Mouse (Mus musculus): ENCODE results near the gene Plcl1. TPM values are rescaled to one million over a fixed set of nuclear protein-coding genes. Genes with fewer than 3 reads are reported as not detected.
A peak's percentile ranks its signal among the peaks of the same experiment; 100 is the strongest.

The Plcl1 gene
- polyA plus RNA-seq, 1 experiment from 2014 or later, result 1.7 TPM

GRCm38 (mm10) chr1:55404439-55404838, 1.3 kb upstream of the Plcl1 start:
- DNase-seq (ENCODE audit: low spot score, missing footprints) (peak; percentile 95), ATAC-seq (ENCODE audit: low FRiP score) (no peak)
- H3K9me3 ChIP-seq (ENCODE audit: control insufficient read depth, low read length), result no peaks in the 10 kb centered on the region; the same call in 1 of the 2 replicates
- no peaks in the 10 kb centered on the region for H3K36me3 ChIP-seq (ENCODE audit: control insufficient read depth, insufficient read depth, low read length)
- 2% methylated on average over 3 of the region's 3 CpGs for WGBS
- peaks cover 8% of the 10 kb centered on the region for H3K4me1 ChIP-seq (ENCODE audit: control insufficient read depth, insufficient read depth, low read length)
- no peak overlapping the region for H3K9ac ChIP-seq (ENCODE audit: low read length)
- H3K4me2 ChIP-seq, result 0 out of 2 replicates have a peak overlapping the region, but pooled peaks have one; percentile 99
- peaks cover 10% of the 10 kb centered on the region for H3K27me3 ChIP-seq (ENCODE audit: control insufficient read depth, insufficient read depth, low read length)
- no peak overlapping the region for H3K4me3 ChIP-seq (ENCODE audit: low read depth, low read length)
- H3K27ac ChIP-seq (ENCODE audit: low read depth, low read length), result no peak overlapping the region

- Histone ChIP-seq H3K9ac (ENCODE audit: low read length) (peak overlapping the region; percentile 71), H3K9me3 (ENCODE audit: control insufficient read depth, low read length) (no peaks in the 10 kb centered on the region; the same call in 1 of the 2 replicates), H3K36me3 (ENCODE audit: control insufficient read depth, insufficient read depth, low read length) (no peaks in the 10 kb centered on the region), H3K4me2 (peak overlapping the region; percentile 99), H3K27ac (ENCODE audit: low read depth, low read length) (0 out of 2 replicates have a peak overlapping the region, but pooled peaks have one; percentile 25), H3K27me3 (ENCODE audit: control insufficient read depth, insufficient read depth, low read length) (peaks cover 10% of the 10 kb centered on the region), H3K4me1 (ENCODE audit: control insufficient read depth, insufficient read depth, low read length) (peaks cover 8% of the 10 kb centered on the region), H3K4me3 (ENCODE audit: low read depth, low read length) (peak overlapping the region; percentile 65)
- WGBS, result under 1% methylated on average over 42 of the region's 42 CpGs
- ATAC-seq (ENCODE audit: low FRiP score) (peak; percentile 74), DNase-seq (ENCODE audit: low spot score, missing footprints) (peak; percentile 96)
Observed at GRCm38 (mm10) chr1:55406023-55406413, 297 bp downstream of the Plcl1 start.

- Histone ChIP-seq H3K9me3 (ENCODE audit: control insufficient read depth, low read length) (no peaks in the 10 kb centered on the region; the same call in 1 of the 2 replicates), H3K4me3 (ENCODE audit: low read depth, low read length) (peak overlapping the region; percentile 65), H3K36me3 (ENCODE audit: control insufficient read depth, insufficient read depth, low read length) (no peaks in the 10 kb centered on the region), H3K27ac (ENCODE audit: low read depth, low read length) (no peak overlapping the region), H3K4me2 (peak overlapping the region; percentile 99), H3K4me1 (ENCODE audit: control insufficient read depth, insufficient read depth, low read length) (peaks cover 8% of the 10 kb centered on the region), H3K27me3 (ENCODE audit: control insufficient read depth, insufficient read depth, low read length) (peaks cover 10% of the 10 kb centered on the region), H3K9ac (ENCODE audit: low read length) (peak overlapping the region; percentile 71)
- WGBS, result 5% methylated on average over 31 of the region's 35 CpGs
- peak; percentile 26 for ATAC-seq (ENCODE audit: low FRiP score)
- peak; percentile 94 for DNase-seq (ENCODE audit: low spot score, missing footprints)
Observed at GRCm38 (mm10) chr1:55406531-55407375, 1.0 kb downstream of the Plcl1 start.

DNA sequence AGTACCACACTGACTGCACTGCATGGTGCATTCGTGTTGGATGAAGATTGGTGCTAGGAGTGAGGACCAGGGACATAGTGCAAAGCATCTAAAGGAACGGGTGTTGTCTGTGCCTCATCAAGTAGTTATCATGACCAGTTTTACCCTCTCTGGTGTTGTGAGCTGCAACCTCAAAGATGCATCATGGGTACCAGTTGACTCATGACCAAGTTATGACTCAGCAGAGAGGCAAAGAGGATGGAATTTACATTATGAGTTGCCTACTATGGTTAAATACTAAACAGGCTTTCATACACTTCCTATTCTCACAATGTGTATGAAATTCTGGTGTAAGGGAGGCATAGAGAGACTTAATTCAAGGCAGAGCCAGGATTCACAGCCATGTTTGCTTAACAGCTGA, 4.9 kb downstream of the Plcl1 start:
- DNase-seq (ENCODE audit: low spot score, missing footprints), result peak; percentile 59
- Histone ChIP-seq H3K27ac (ENCODE audit: low read depth, low read length) (no peak overlapping the region), H3K9me3 (ENCODE audit: control insufficient read depth, low read length) (no peaks in the 10 kb centered on the region; the same call in 1 of the 2 replicates), H3K4me1 (ENCODE audit: control insufficient read depth, insufficient read depth, low read length) (peaks cover 5% of the 10 kb centered on the region), H3K36me3 (ENCODE audit: control insufficient read depth, insufficient read depth, low read length) (no peaks in the 10 kb centered on the region), H3K27me3 (ENCODE audit: control insufficient read depth, insufficient read depth, low read length) (peaks cover 7% of the 10 kb centered on the region; the same call in 1 of the 2 replicates), H3K4me3 (ENCODE audit: low read depth, low read length) (no peak overlapping the region), H3K9ac (ENCODE audit: low read length) (no peak overlapping the region), H3K4me2 (no peak overlapping the region)
- ATAC-seq (ENCODE audit: low FRiP score), result no peak
- 80% methylated on average over 2 of the region's 2 CpGs for WGBS

DNA sequence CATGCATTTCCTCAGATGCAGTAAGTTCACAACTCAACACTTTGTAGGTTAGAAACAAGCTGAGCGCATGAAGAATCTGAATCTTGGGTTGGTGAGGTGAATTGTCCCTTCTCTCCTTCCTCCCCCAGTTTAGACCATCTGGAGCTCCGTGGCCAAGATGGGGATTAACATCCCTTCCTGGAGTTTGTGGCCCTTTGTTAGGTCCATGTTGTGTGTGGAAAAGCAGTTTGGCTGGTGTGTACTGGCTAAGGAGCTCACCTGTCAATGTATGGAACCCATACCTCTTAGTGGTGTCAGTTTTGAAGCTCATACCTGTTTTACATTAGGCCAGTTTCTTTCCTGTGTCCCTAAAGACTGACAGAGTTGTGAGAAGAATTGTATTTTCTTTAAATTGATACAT, 5.4 kb downstream of the Plcl1 start:
- Histone ChIP-seq H3K27me3 (ENCODE audit: control insufficient read depth, insufficient read depth, low read length) (peaks cover 7% of the 10 kb centered on the region; the same call in 1 of the 2 replicates), H3K9ac (ENCODE audit: low read length) (no peak overlapping the region), H3K4me1 (ENCODE audit: control insufficient read depth, insufficient read depth, low read length) (peaks cover 5% of the 10 kb centered on the region), H3K36me3 (ENCODE audit: control insufficient read depth, insufficient read depth, low read length) (no peaks in the 10 kb centered on the region), H3K27ac (ENCODE audit: low read depth, low read length) (no peak overlapping the region), H3K4me2 (no peak overlapping the region), H3K4me3 (ENCODE audit: low read depth, low read length) (no peak overlapping the region), H3K9me3 (ENCODE audit: control insufficient read depth, low read length) (no peaks in the 10 kb centered on the region; the same call in 1 of the 2 replicates)
- DNase-seq (ENCODE audit: low spot score, missing footprints) (peak; percentile 66), ATAC-seq (ENCODE audit: low FRiP score) (no peak)
- WGBS, result 66% methylated on average over 2 of the region's 2 CpGs

DNA sequence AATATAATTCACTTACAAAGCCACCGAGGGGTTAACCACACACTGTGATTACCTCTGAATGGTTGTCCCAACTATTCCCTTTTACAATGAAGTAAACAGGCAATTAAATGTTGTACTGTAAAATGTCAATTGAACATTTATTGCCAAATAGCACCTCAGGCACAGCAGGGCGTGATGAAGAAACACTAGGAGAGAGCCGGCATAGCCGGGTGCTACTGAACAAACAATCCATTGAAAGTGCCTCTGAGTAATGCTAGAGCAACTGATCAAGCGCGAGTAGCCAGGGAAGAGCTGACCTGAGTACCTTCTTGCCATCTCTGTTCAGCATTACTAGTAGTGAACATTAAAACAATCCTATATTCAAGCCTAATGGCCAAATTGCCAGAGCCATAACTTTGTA, 6.8 kb downstream of the Plcl1 start:
- H3K36me3 ChIP-seq (ENCODE audit: control insufficient read depth, insufficient read depth, low read length), result no peaks in the 10 kb centered on the region
- H3K4me3 ChIP-seq (ENCODE audit: low read depth, low read length), result no peak overlapping the region
- H3K27me3 ChIP-seq (ENCODE audit: control insufficient read depth, insufficient read depth, low read length), result no peaks in the 10 kb centered on the region
- H3K4me2 ChIP-seq, result no peak overlapping the region
- ATAC-seq (ENCODE audit: low FRiP score), result no peak
- H3K9ac ChIP-seq (ENCODE audit: low read length), result no peak overlapping the region
- H3K27ac ChIP-seq (ENCODE audit: low read depth, low read length), result no peak overlapping the region
- WGBS, result 74% methylated on average over 6 of the region's 6 CpGs
- DNase-seq (ENCODE audit: low spot score, missing footprints), result peak; percentile 64
- no peaks in the 10 kb centered on the region for H3K4me1 ChIP-seq (ENCODE audit: control insufficient read depth, insufficient read depth, low read length)
- no peaks in the 10 kb centered on the region; the same call in 1 of the 2 replicates for H3K9me3 ChIP-seq (ENCODE audit: control insufficient read depth, low read length)

DNA sequence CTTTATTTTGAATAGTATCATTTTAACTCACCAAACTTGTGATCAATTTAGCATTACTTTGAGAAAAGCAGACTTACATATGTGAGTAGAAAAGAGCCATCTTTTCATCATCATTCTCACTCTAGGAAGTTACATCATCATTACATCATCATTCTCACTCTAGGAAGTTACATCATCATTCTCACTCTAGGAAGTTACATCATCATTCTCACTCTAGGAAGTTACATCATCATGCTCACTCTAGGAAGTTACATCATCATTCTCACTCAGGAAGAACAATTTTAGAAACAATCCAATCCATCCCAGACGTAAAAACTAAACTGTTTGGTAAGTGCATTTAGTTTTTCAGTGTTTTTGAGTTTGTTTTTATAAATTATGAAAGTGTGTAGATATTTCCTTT, 7.8 kb downstream of the Plcl1 start:
- no peak overlapping the region for H3K4me3 ChIP-seq (ENCODE audit: low read depth, low read length)
- H3K27ac ChIP-seq (ENCODE audit: low read depth, low read length), result no peak overlapping the region
- WGBS, result 88% methylated on average over 1 of the region's 1 CpGs
- no peaks in the 10 kb centered on the region for H3K27me3 ChIP-seq (ENCODE audit: control insufficient read depth, insufficient read depth, low read length)
- H3K9ac ChIP-seq (ENCODE audit: low read length), result no peak overlapping the region
- H3K4me2 ChIP-seq, result no peak overlapping the region
- H3K4me1 ChIP-seq (ENCODE audit: control insufficient read depth, insufficient read depth, low read length), result no peaks in the 10 kb centered on the region
- DNase-seq (ENCODE audit: low spot score, missing footprints) (peak; percentile 72), ATAC-seq (ENCODE audit: low FRiP score) (no peak)
- H3K36me3 ChIP-seq (ENCODE audit: control insufficient read depth, insufficient read depth, low read length), result no peaks in the 10 kb centered on the region
- no peaks in the 10 kb centered on the region; the same call in 1 of the 2 replicates for H3K9me3 ChIP-seq (ENCODE audit: control insufficient read depth, low read length)

- Histone ChIP-seq H3K9me3 (ENCODE audit: control insufficient read depth, low read length) (no peaks in the 10 kb centered on the region; the same call in 1 of the 2 replicates), H3K27me3 (ENCODE audit: control insufficient read depth, insufficient read depth, low read length) (no peaks in the 10 kb centered on the region), H3K4me3 (ENCODE audit: low read depth, low read length) (no peak overlapping the region), H3K9ac (ENCODE audit: low read length) (no peak overlapping the region), H3K4me2 (no peak overlapping the region), H3K36me3 (ENCODE audit: control insufficient read depth, insufficient read depth, low read length) (no peaks in the 10 kb centered on the region), H3K4me1 (ENCODE audit: control insufficient read depth, insufficient read depth, low read length) (no peaks in the 10 kb centered on the region), H3K27ac (ENCODE audit: low read depth, low read length) (no peak overlapping the region)
- 75% methylated on average over 3 of the region's 3 CpGs for WGBS
- no peak for ATAC-seq (ENCODE audit: low FRiP score)
- DNase-seq (ENCODE audit: low spot score, missing footprints), result no peak
Observed at GRCm38 (mm10) chr1:55418968-55419367, 13.2 kb downstream of the Plcl1 start.

DNA sequence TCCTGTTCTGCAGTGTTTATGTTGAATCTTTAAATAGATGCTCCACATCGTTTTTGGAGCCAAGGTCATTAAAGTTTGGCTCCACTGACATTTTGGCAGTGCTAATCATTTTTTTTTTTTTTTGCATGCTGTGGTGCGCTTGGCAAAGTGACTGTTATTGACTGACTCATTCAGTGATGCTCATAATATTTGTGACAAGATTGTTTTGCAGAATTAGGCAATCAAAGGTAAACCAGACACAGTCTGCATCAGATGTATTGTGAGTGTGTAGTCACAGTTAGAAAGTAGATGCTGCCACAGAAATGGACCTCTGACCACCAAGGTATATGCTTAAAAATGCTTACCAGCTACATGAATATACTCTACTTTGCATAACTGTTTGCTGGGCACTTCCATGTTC, 21.9 kb downstream of the Plcl1 start:
- H3K27ac ChIP-seq (ENCODE audit: low read depth, low read length), result no peak overlapping the region
- no peak for DNase-seq (ENCODE audit: low spot score, missing footprints)
- no peaks in the 10 kb centered on the region for H3K27me3 ChIP-seq (ENCODE audit: control insufficient read depth, insufficient read depth, low read length)
- no peaks in the 10 kb centered on the region for H3K9me3 ChIP-seq (ENCODE audit: control insufficient read depth, low read length)
- no peaks in the 10 kb centered on the region for H3K36me3 ChIP-seq (ENCODE audit: control insufficient read depth, insufficient read depth, low read length)
- H3K4me3 ChIP-seq (ENCODE audit: low read depth, low read length), result no peak overlapping the region
- no peak overlapping the region for H3K4me2 ChIP-seq
- H3K9ac ChIP-seq (ENCODE audit: low read length), result no peak overlapping the region
- 83% methylated on average over 2 of the region's 2 CpGs for WGBS
- H3K4me1 ChIP-seq (ENCODE audit: control insufficient read depth, insufficient read depth, low read length), result no peaks in the 10 kb centered on the region
- ATAC-seq (ENCODE audit: low FRiP score), result no peak

All from midbrain, embryonic 11.5 days (tissue).